Mouse (Mus musculus) G1E (cell line): ENCODE measurements around the gene Stx6.

Experiments
- CTCF ChIP-seq: IDR thresholded peaks from 2 replicates; pipeline ENCODE4 v1.5.1; 2012; ENCODE audit warnings: low read depth, low read length, inconsistent platforms, mixed read lengths
- GATA1 ChIP-seq: IDR thresholded peaks from 2 replicates; pipeline ENCODE4 v1.6.1; 2012; ENCODE audit warnings: borderline replicate concordance, low read length, inconsistent platforms, mixed read lengths
- POLR2AphosphoS5 ChIP-seq: IDR thresholded peaks from 2 replicates; pipeline ENCODE4 v1.6.1; 2012; ENCODE audit warnings: low read depth, low read length, inconsistent platforms; ENCODE audit not compliant: insufficient replicate concordance
- TAL1 ChIP-seq: conservative IDR thresholded peaks from 2 replicates; pipeline ENCODE4 v1.6.1; 2012; ENCODE audit warnings: low read depth, low read length, inconsistent platforms, mixed read lengths

DNA sequence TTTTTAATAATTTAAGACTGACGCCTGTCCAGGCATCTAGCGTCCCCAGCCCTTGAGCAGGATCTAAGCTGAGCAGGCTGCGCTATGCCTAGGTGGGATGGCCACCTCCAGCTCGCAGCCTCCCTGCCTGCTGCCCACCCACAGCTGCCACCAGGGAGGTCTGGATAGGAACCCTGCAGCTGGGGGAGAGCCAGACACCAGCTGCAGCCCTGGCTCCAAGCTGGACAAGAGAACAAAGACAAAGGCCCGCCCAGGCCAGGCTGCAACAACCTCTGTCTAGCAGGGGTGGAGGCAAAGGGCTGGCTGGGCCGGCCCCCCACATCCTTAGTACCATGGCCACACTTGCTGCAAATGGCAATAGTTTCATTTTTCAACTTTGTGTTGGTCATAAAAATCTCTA is 54.0 kb downstream of the Stx6 start:
- TF ChIP-seq CTCF (no peak), TAL1 (no peak), GATA1 (no peak), POLR2AphosphoS5 (no peak)
